Mouse (Mus musculus): ENCODE results near the gene Slc25a33. TPM values are rescaled to one million over a fixed set of nuclear protein-coding genes. Genes with fewer than 3 reads are reported as not detected.

The Slc25a33 gene
- total and polyA plus RNA-seq, 3 experiments = 20.3 to 26.0 (median 22.3) TPM

- no peak overlapping the region for H3K27ac ChIP-seq
- no peak overlapping the region for H3K9ac ChIP-seq (ENCODE audit: low read depth, low read length)
- 79% methylated on average over 12 of the region's 12 CpGs for WGBS
- no peaks in the 10 kb centered on the region for H3K79me2 ChIP-seq (replicated peaks; ENCODE audit: control insufficient read depth, insufficient read depth, low read length)
- DNase-seq = no peak
- intact Hi-C loops (cut with DNase I) = no loop called here
- H3K4me3 ChIP-seq = no peak overlapping the region
- H3K36me3 ChIP-seq (ENCODE audit: control insufficient read depth, insufficient read depth, low read length) = no peaks in the 10 kb centered on the region
- H3K27me3 ChIP-seq (ENCODE audit: control insufficient read depth, insufficient read depth, low read length) = no peaks in the 10 kb centered on the region
- TF ChIP-seq POLR2A (IDR thresholded peaks at IDR 0.05; ENCODE audit: insufficient read depth, low read depth, low read length) = no peak
- no peak for TF ChIP-seq CTCF (IDR thresholded peaks at IDR 0.05)
- TF ChIP-seq EP300 (IDR thresholded peaks at IDR 0.05; ENCODE audit: insufficient read depth, low read depth, low read length) = no peak
- no peaks in the 10 kb centered on the region for H3K4me1 ChIP-seq (ENCODE audit: control insufficient read depth, insufficient read depth, low read length)
Observed at GRCm38 (mm10) chr4:149723021-149723390, 51.1 kb downstream of the Slc25a33 start.

GRCm38 (mm10) chr4:149722104-149723020 is 51.7 kb downstream of the Slc25a33 start:
- intact Hi-C loops (cut with DNase I) = no loop called here
- Histone ChIP-seq H3K27ac (no peak overlapping the region), H3K27me3 (ENCODE audit: control insufficient read depth, insufficient read depth, low read length) (no peaks in the 10 kb centered on the region), H3K4me3 (no peak overlapping the region), H3K36me3 (ENCODE audit: control insufficient read depth, insufficient read depth, low read length) (no peaks in the 10 kb centered on the region), H3K79me2 (replicated peaks; ENCODE audit: control insufficient read depth, insufficient read depth, low read length) (no peaks in the 10 kb centered on the region), H3K4me1 (ENCODE audit: control insufficient read depth, insufficient read depth, low read length) (no peaks in the 10 kb centered on the region), H3K9ac (ENCODE audit: low read depth, low read length) (no peak overlapping the region)
- no peak for DNase-seq
- TF ChIP-seq EP300 (IDR thresholded peaks at IDR 0.05; ENCODE audit: insufficient read depth, low read depth, low read length) (no peak), POLR2A (IDR thresholded peaks at IDR 0.05; ENCODE audit: insufficient read depth, low read depth, low read length) (no peak), CTCF (IDR thresholded peaks at IDR 0.05) (no peak)
- WGBS = 86% methylated on average over 24 of the region's 24 CpGs

- H3K4me3 ChIP-seq = no peak overlapping the region
- 70% methylated on average over 8 of the region's 8 CpGs for WGBS
- TF ChIP-seq CTCF (IDR thresholded peaks at IDR 0.05) = no peak
- TF ChIP-seq EP300 (IDR thresholded peaks at IDR 0.05; ENCODE audit: insufficient read depth, low read depth, low read length) = no peak
- TF ChIP-seq POLR2A (IDR thresholded peaks at IDR 0.05; ENCODE audit: insufficient read depth, low read depth, low read length) = no peak
- no peaks in the 10 kb centered on the region for H3K79me2 ChIP-seq (replicated peaks; ENCODE audit: control insufficient read depth, insufficient read depth, low read length)
- H3K27ac ChIP-seq = no peak overlapping the region
- no peak for DNase-seq
- no peak overlapping the region for H3K9ac ChIP-seq (ENCODE audit: low read depth, low read length)
- no peaks in the 10 kb centered on the region for H3K27me3 ChIP-seq (ENCODE audit: control insufficient read depth, insufficient read depth, low read length)
- no peaks in the 10 kb centered on the region for H3K4me1 ChIP-seq (ENCODE audit: control insufficient read depth, insufficient read depth, low read length)
- H3K36me3 ChIP-seq (ENCODE audit: control insufficient read depth, insufficient read depth, low read length) = no peaks in the 10 kb centered on the region
- intact Hi-C loops (cut with DNase I) = no loop called here
Observed at GRCm38 (mm10) chr4:149721163-149721562, 52.9 kb downstream of the Slc25a33 start.

GRCm38 (mm10) chr4:149719686-149720085 is 54.4 kb downstream of the Slc25a33 start:
- no peaks in the 10 kb centered on the region for H3K79me2 ChIP-seq (replicated peaks; ENCODE audit: control insufficient read depth, insufficient read depth, low read length)
- H3K9ac ChIP-seq (ENCODE audit: low read depth, low read length) = no peak overlapping the region
- WGBS = 57% methylated on average over 6 of the region's 6 CpGs
- intact Hi-C loops (cut with DNase I) = no loop called here
- H3K4me3 ChIP-seq = no peak overlapping the region
- no peak for DNase-seq
- no peaks in the 10 kb centered on the region for H3K27me3 ChIP-seq (ENCODE audit: control insufficient read depth, insufficient read depth, low read length)
- H3K27ac ChIP-seq = no peak overlapping the region
- TF ChIP-seq CTCF (IDR thresholded peaks at IDR 0.05) = peak; percentile 69
- TF ChIP-seq EP300 (IDR thresholded peaks at IDR 0.05; ENCODE audit: insufficient read depth, low read depth, low read length) = no peak
- no peaks in the 10 kb centered on the region for H3K36me3 ChIP-seq (ENCODE audit: control insufficient read depth, insufficient read depth, low read length)
- H3K4me1 ChIP-seq (ENCODE audit: control insufficient read depth, insufficient read depth, low read length) = no peaks in the 10 kb centered on the region

- no peak overlapping the region for H3K9ac ChIP-seq (ENCODE audit: low read depth, low read length)
- H3K4me1 ChIP-seq (ENCODE audit: control insufficient read depth, insufficient read depth, low read length) = 0 out of 2 replicates have a peak, but pooled peaks cover 2% of the 10 kb centered on the region
- 79% methylated on average over 3 of the region's 3 CpGs for WGBS
- H3K36me3 ChIP-seq (ENCODE audit: control insufficient read depth, insufficient read depth, low read length) = no peaks in the 10 kb centered on the region
- no peak overlapping the region for H3K27ac ChIP-seq
- no peaks in the 10 kb centered on the region for H3K79me2 ChIP-seq (replicated peaks; ENCODE audit: control insufficient read depth, insufficient read depth, low read length)
- no peak for TF ChIP-seq EP300 (IDR thresholded peaks at IDR 0.05; ENCODE audit: insufficient read depth, low read depth, low read length)
- no peak for TF ChIP-seq POLR2A (IDR thresholded peaks at IDR 0.05; ENCODE audit: insufficient read depth, low read depth, low read length)
- H3K4me3 ChIP-seq = no peak overlapping the region
- no peak for DNase-seq
- no peaks in the 10 kb centered on the region for H3K27me3 ChIP-seq (ENCODE audit: control insufficient read depth, insufficient read depth, low read length)
- intact Hi-C loops (cut with DNase I) = no loop called here
Observed at GRCm38 (mm10) chr4:149714542-149714941, 59.5 kb downstream of the Slc25a33 start.

- peak in 1 of 2 experiments; percentile 57 for DNase-seq
- WGBS = 33% methylated on average over 7 of the region's 7 CpGs
- TF ChIP-seq POLR2A (IDR thresholded peaks at IDR 0.05; ENCODE audit: insufficient read depth, low read depth, low read length) (no peak), CTCF (IDR thresholded peaks at IDR 0.05) (peak; percentile 88), EP300 (IDR thresholded peaks at IDR 0.05; ENCODE audit: insufficient read depth, low read depth, low read length) (no peak)
Observed at GRCm38 (mm10) chr4:149711955-149712354, 62.1 kb downstream of the Slc25a33 start.

More at GRCm38 (mm10) chr4:149711955-149712354, 62.1 kb downstream of the Slc25a33 start:
- 0 out of 2 replicates have a peak, but pooled peaks cover 2% of the 10 kb centered on the region for H3K4me1 ChIP-seq (ENCODE audit: control insufficient read depth, insufficient read depth, low read length)
- no peak overlapping the region for H3K27ac ChIP-seq
- H3K36me3 ChIP-seq (ENCODE audit: control insufficient read depth, insufficient read depth, low read length) = no peaks in the 10 kb centered on the region
- H3K9ac ChIP-seq (ENCODE audit: low read depth, low read length) = no peak overlapping the region
- intact Hi-C loops (cut with DNase I) = no loop called here
- no peaks in the 10 kb centered on the region for H3K79me2 ChIP-seq (replicated peaks; ENCODE audit: control insufficient read depth, insufficient read depth, low read length)
- no peaks in the 10 kb centered on the region for H3K27me3 ChIP-seq (ENCODE audit: control insufficient read depth, insufficient read depth, low read length)
- no peak overlapping the region for H3K4me3 ChIP-seq
